Mouse (Mus musculus) embryo, embryonic 10.5 days (tissue): ENCODE data around the gene Smim13.
"Not testable (repeated sequence)": the region's sequence is repeated elsewhere in the genome, so short reads cannot be mapped to it uniquely, and the experiment has no call there.

Experiments
- DNase-seq: peaks from one replicate; pipeline ENCODE4 v3.0.0-alpha.2; 2015; ENCODE audit warnings: low spot score

The Smim13 gene

DNA sequence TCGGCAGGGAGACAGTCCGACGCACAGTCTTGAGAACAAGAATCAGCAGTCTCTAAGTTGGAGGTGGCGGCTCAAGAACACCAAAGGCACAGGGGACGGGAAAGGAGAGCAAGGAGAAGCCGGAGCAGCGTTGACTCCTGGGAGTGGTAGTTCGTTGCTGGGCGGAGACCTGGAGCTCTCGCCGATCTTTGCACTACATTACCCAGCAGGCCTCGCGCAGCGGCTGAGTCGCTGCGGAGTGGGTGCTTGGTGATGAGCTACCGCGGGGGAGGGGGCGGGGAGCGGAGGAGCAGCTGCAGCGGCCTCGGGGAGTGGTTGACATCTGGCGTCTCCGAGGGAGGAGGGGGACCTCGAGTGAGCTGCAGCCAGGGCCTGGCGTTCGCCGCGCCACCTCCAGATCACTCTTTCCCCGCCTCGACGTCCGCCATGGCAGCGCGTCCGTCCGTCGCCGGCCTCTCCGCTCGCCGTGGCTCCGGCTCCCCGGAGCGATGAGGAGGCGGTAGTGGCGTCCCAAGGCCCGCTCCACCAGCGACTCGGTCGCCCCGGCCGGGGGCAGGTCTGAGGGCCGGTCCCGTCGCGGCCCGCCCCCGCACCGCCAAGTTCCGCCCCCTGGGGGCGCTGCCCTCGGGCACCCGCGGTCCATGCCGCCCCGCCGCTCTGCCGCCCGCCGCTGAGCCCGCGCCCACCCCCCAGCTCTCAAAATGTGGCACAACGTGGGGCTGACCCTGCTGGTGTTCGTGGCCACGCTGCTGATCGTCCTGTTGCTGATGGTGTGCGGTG is at the start of gene Smim13:
Smim13 (plus strand) TSS at position 307 of the 780 bp plus-strand sequence.
- DNase-seq: peak; percentile 98

DNA sequence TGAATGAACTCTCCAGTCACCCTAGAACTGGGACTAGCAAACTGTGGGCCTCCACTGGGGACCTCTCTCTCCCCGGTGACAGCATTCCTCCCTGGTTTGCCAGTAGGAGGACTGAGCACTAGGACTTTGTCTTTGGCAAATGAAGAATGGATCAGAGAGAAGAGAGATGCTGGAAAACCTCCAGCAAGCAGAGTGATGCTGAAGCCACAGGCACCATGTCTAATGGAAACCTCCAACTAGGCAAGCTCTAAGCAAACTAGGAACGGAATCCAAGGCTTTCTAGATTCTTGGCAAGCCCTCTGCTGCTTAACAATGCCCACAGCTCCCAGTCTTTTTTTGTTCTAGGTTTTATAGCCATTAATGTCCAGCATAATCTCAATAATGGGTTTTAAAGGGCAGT is 48.8 kb upstream of the Smim13 start:
- DNase-seq: no peak

DNA sequence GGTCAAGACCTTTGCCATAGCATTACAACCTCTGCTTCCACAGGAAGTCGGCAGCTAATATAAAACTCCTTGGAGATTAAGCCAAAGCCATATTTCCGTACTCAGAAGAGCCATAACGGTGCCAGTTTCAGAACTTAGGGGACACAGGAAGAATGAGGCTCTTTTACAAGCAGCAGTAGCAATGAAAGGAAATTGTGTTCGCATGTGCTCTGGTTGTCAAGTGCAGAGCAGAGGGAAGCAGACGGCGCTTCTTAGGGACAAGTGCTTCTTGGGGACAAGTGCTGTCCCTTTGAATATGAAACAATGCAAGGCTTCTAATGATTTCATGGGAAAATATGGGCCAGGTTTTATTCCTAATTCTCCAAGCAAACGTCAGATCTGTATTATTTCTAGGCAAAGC is 46.4 kb upstream of the Smim13 start:
- DNase-seq: peak; percentile 19

DNA sequence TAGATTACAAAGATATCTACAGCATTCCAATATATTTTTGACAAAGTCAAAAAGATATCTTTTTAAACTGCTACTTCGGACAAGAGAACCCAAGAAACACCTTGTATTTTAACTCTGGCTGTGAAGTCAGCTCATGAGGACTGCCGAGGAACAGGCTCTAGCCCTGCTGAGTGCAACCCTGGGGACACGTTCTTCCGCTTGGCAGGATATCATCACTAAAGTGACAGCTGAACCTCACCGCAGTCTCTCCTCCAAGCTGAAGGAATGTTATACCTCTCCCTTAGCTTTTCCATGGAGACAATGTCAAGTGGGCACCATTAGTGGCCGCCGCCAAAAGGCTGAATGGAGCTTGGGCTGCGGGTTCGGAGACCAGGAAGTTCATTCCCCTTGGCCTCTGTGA is 46.0 kb upstream of the Smim13 start:
- no peak for DNase-seq

DNA sequence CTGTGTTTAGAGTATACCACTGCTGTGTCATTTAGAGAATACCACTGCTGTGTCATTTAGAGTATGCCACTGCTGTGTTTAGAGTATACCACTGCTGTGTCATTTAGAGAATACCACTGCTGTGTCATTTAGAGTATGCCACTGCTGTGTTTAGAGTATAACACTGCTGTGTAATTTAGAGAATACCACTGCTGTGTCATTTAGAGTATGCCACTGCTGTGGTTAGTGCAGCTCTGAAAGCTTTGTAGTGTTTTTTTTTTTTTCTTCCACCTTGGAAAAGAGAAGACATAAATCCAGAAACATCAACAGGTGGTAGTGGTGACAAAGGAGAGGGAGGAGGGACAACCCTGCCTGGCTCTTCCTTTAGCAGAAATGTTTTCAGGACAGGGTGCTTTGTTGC is 44.1 kb upstream of the Smim13 start:
- DNase-seq: not testable (repeated sequence)

- DNase-seq: no peak
Observed at GRCm38 (mm10) chr13:41206241-41206640, 43.4 kb upstream of the Smim13 start.

- DNase-seq: no peak
Observed at GRCm38 (mm10) chr13:41211276-41211675, 38.4 kb upstream of the Smim13 start.

DNA sequence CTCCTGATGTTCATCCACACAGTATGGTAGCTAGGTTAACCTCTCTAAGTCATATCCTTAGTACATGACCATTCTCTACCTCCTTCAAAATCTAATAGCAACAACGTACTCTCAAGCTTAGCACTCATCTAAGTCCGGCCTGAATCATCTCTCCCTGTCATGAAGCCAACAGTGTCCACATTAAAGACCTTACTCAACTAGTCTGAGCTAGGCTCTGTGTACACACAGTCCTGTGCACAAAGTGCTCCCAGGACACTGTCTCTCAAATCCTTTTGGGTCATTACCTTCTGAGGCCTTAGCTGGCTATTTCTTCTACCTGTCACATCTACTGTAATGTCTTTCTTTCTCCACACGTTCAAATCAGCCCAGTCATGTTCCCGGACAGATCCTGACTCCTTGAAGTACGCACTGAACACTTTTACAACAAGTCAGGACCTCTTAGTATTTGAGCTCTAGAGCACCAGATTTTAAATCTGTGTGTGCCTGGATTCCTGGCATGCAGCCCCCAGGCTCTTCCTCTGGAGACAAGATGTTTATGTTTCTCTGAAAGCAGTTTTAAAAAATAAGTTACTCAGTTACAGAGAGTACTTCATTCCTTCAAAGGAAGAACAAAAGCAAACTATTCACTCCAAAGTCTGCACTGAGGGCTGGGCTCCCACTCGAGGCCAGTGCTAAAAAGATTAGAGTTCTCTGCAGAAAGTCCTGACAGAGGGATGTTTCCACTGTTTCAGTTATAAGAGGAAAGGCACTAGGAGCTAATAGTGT is 36.9 kb upstream of the Smim13 start:
- no peak for DNase-seq

GRCm38 (mm10) chr13:41215669-41216068 is 34.0 kb upstream of the Smim13 start:
- DNase-seq: no peak

- no peak for DNase-seq
Observed at GRCm38 (mm10) chr13:41216236-41216635, 33.4 kb upstream of the Smim13 start.

- no peak for DNase-seq
Observed at GRCm38 (mm10) chr13:41219056-41219455, 30.6 kb upstream of the Smim13 start.

GRCm38 (mm10) chr13:41219687-41220303 is 29.8 kb upstream of the Smim13 start:
- DNase-seq: peak; percentile 71

- peak; percentile 85 for DNase-seq
Observed at GRCm38 (mm10) chr13:41220304-41220834, 29.3 kb upstream of the Smim13 start, which contains the start of gene Elovl2. Gene Elovl2, minus strand, starts transcription at chr13:41220405.

DNA sequence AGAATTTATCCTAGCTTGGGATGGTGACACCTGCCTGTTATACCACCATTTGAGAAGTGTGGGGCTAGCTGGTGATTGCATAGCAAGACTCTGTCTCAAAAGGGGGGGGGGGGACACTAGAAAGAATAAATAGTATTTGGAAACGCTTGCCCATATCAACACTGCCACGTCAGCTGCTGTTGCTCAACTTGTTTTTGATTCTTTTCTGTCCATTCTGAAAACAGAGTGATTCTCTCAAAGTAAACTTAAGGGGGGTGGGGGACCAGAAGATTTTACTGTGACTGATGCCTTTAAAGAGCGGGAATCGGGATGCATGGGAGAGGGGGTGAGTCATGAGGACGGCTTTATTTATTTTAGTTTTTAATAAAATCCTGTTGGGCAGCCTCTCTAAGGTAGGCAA is 23.1 kb upstream of the Smim13 start:
- DNase-seq: no peak

DNA sequence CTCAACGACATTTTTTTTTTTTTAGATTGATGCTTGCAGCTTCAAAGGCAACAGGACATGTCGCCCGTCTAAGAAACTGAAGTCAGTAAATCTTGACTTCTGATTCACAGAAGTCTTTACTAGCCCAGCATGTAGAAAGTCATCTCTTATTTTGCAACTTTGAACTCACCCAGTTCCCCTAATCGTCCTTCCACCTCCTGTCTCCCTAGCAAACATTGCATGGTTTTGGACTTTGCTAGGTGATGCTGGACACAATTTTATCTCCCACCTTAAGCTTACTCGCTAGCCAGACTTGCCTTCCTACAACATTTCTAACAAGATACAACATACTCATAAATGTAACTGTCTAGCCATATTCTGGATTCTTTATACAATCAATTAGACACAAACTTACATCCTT is 21.6 kb upstream of the Smim13 start:
- DNase-seq: no peak

DNA sequence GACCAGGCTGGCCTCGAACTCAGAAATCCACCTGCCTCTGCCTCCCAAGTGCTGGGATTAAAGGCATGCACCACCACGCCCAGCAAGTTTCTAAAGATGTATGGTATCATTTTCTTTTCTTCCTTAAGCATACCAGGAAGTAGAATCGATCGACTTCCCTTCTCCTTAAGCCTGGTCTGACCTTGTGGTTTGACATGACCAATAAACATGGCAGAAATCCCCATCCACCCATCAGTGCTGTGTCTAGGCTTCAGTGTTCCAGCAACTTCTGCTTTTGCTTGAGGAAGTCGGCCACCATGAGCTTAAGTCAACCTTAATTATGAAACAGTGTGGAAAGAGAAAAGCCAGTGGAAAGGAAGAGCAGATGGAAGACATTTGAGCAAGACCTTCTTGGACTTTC is 19.4 kb upstream of the Smim13 start:
- no peak for DNase-seq

GRCm38 (mm10) chr13:41231389-41231983 is 18.2 kb upstream of the Smim13 start:
- no peak for DNase-seq

GRCm38 (mm10) chr13:41232209-41232608 is 17.4 kb upstream of the Smim13 start:
- no peak for DNase-seq

- DNase-seq: no peak
Observed at GRCm38 (mm10) chr13:41233241-41233640, 16.4 kb upstream of the Smim13 start.

DNA sequence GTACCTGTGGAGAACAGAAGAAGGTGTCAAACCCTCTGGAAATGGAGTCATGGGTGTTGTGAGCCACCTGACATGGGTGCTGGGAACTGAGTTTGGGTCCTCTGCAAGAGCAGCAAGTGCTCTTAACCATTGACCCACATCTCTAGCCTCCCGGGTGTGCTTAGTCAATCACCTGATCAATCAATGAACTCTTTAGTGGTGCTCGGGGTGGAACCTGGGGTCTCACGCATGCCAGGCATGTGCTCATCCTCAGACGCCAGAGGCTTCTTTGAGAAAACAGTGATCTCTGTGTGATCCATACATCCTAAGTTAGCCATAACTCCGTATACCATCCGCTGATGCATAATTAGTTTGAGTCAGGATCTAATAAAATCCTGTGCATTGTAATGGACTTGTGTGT is 14.5 kb upstream of the Smim13 start:
- DNase-seq: no peak

DNA sequence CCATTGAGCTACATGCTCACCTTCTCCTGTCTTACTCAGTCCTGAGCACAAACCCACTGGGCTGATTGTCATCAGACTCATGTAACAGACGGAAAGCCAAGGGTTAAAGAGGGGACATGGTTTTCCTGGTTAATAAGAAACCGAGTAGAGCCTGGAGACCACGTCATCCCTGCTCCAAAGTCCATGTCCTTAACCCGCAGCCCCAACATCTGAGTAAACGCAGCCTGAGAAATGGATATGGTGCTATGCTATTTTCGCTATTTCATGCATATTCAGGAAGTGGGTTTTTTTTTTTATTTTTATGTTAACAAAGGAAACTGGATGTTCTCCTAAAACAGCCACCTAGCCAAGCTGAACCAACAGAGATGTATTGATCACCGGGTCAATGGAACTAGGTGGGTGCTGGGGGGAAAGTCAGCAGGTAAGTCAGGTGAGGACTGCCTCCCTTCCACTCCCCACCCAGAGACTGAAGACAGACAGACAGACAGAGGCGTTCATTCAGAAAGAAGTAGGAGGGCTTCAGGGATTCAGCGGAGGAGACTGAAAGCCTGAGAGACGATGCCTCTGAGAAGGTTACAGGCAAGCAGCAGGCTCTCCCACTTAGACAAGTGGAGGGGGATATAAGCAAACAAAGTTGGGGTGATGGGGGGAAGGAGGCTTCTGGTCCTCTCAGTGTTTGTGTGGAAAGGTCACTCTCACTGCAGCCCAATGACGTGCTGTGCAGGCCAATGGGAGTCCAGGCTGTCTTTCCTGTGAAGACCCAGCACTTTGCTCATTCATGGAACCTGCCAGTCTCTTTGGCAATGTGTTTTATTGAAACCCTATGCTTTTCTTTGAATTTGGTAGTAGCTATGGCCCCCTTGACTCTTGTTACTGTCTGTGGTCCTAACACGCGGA is 13.6 kb upstream of the Smim13 start:
- DNase-seq: no peak
